Mouse (Mus musculus) hematopoietic stem cell, adult 5-6 weeks (primary cell): ENCODE measurements at regions not wholly inside any gene's neighbourhood (a gene's known extent, or its start where the extent isn't known, plus 50 kb on each side); places are given as distances from the start of the nearest gene placed in this dataset.

Experiments used
- ATAC-seq, 2 experiments: fragments of 125-278 bp in 1 of 2; replicated peaks in 1 of 2; 2 replicates each; pipeline ENCODE4 v1.8.0; 2016 to 2017; ENCODE audit warnings: inconsistent platforms in 2 of 2, mild to moderate bottlenecking in 2 of 2, moderate number of reproducible peaks in 2 of 2, low read depth in 1 of 2, moderate TSS enrichment in 1 of 2; ENCODE audit not compliant: low FRiP score in 2 of 2, poor library complexity in 2 of 2, severe bottlenecking in 2 of 2, insufficient read depth in 1 of 2, low TSS enrichment in 1 of 2

- no peak for ATAC-seq
These were observed 255.6 kb downstream of the Gpat3 start for GRCm38 (mm10) chr5:101100975-101101699.

- no peak for ATAC-seq
These were observed 245.6 kb downstream of the Gpat3 start for GRCm38 (mm10) chr5:101091027-101091598.

- no peak for ATAC-seq
These were observed 245.0 kb downstream of the Gpat3 start for GRCm38 (mm10) chr5:101090415-101091026.

- no peak for ATAC-seq
These were observed 239.7 kb downstream of the Gpat3 start for GRCm38 (mm10) chr5:101085199-101085598.

GRCm38 (mm10) chr5:101082611-101083010 is 237.1 kb downstream of the Gpat3 start:
- ATAC-seq, result no peak

GRCm38 (mm10) chr5:101064308-101064707 is 218.8 kb downstream of the Gpat3 start:
- ATAC-seq, result no peak

- ATAC-seq, result no peak
These were observed 217.7 kb downstream of the Gpat3 start for GRCm38 (mm10) chr5:101063254-101063653.

GRCm38 (mm10) chr5:101051591-101051990 is 206.1 kb downstream of the Gpat3 start:
- ATAC-seq, result no peak

GRCm38 (mm10) chr5:101040488-101040887 is 195.0 kb downstream of the Gpat3 start:
- ATAC-seq, result no peak

GRCm38 (mm10) chr5:101032968-101033367 is 187.5 kb downstream of the Gpat3 start:
- ATAC-seq, result no peak

- ATAC-seq, result no peak
These were observed 186.8 kb downstream of the Gpat3 start for GRCm38 (mm10) chr5:101032147-101032900.

GRCm38 (mm10) chr5:101024796-101025195 is 179.3 kb downstream of the Gpat3 start:
- no peak for ATAC-seq

- ATAC-seq, result no peak
These were observed 178.3 kb downstream of the Gpat3 start for GRCm38 (mm10) chr5:101023784-101024183.

GRCm38 (mm10) chr5:101020784-101021183 is 175.3 kb downstream of the Gpat3 start:
- ATAC-seq, result peak; percentile 76 to 88; a peak in 3 of 4 replicates

- ATAC-seq, result no peak
These were observed 168.3 kb downstream of the Gpat3 start for GRCm38 (mm10) chr5:101013844-101014243.

- ATAC-seq, result no peak
These were observed 159.7 kb downstream of the Gpat3 start for GRCm38 (mm10) chr5:101005216-101005615.

- no peak for ATAC-seq
These were observed 154.9 kb downstream of the Gpat3 start for GRCm38 (mm10) chr5:101000436-101000835.

GRCm38 (mm10) chr5:100992365-100992764 is 146.9 kb downstream of the Gpat3 start:
- ATAC-seq, result no peak
